Mouse (Mus musculus): ENCODE measurements around the gene Nfs1. TPM values are rescaled to one million over a fixed set of nuclear protein-coding genes. Genes with fewer than 3 reads are reported as not detected.

Gene Nfs1
- polyA plus RNA-seq, 1 experiment, result 12.7 TPM

- TF ChIP-seq FLI1 (IDR thresholded peaks at IDR 0.05; ENCODE audit: low read length) (no peak), GATA1 (IDR thresholded peaks at IDR 0.05; ENCODE audit: borderline replicate concordance, low read length) (no peak)
- no peaks in the 10 kb centered on the region for H3K9me3 ChIP-seq
- no peak overlapping the region for H3K4me3 ChIP-seq (replicated peaks)
- no peaks in the 10 kb centered on the region for H3K27me3 ChIP-seq (replicated peaks)
- H3K4me1 ChIP-seq, result peaks cover 31% of the 10 kb centered on the region
- peaks cover 79% of the 10 kb centered on the region for H3K36me3 ChIP-seq (replicated peaks; ENCODE audit: low read length)
Measured at GRCm38 (mm10) chr2:156078421-156079182, 65.4 kb downstream of the Nfs1 start.

GRCm38 (mm10) chr2:156077461-156077860 lies 66.5 kb downstream of the Nfs1 start:
- Histone ChIP-seq H3K4me3 (replicated peaks) (no peak overlapping the region), H3K4me1 (peaks cover 20% of the 10 kb centered on the region), H3K9me3 (no peaks in the 10 kb centered on the region), H3K27me3 (replicated peaks) (no peaks in the 10 kb centered on the region), H3K36me3 (replicated peaks; ENCODE audit: low read length) (peaks cover 90% of the 10 kb centered on the region)
- TF ChIP-seq GATA1 (IDR thresholded peaks at IDR 0.05; ENCODE audit: borderline replicate concordance, low read length), result no peak
- no peak for TF ChIP-seq FLI1 (IDR thresholded peaks at IDR 0.05; ENCODE audit: low read length)

- Histone ChIP-seq H3K9me3 (no peaks in the 10 kb centered on the region), H3K27me3 (replicated peaks) (no peaks in the 10 kb centered on the region), H3K4me1 (peaks cover 10% of the 10 kb centered on the region), H3K36me3 (replicated peaks; ENCODE audit: low read length) (peaks cover 95% of the 10 kb centered on the region), H3K4me3 (replicated peaks) (no peak overlapping the region)
- TF ChIP-seq GATA1 (IDR thresholded peaks at IDR 0.05; ENCODE audit: borderline replicate concordance, low read length) (no peak), FLI1 (IDR thresholded peaks at IDR 0.05; ENCODE audit: low read length) (no peak)
Measured at GRCm38 (mm10) chr2:156073725-156074124, 70.3 kb downstream of the Nfs1 start.

Other genes with a start within 250 kb of the Nfs1 start
- gene Uqcc1, start 213.9 kb downstream of the Nfs1 start, polyA plus RNA-seq (2012; ENCODE audit: insufficient read depth, low replicate concordance), result 2.6 and 2.8 TPM in 2 replicates
- gene Gm15557, start 203.5 kb downstream of the Nfs1 start, polyA plus RNA-seq (2012; ENCODE audit: insufficient read depth, low replicate concordance), result not detected in 2 replicates
- not detected in 2 replicates for gene Gdf5, start 198.8 kb downstream of the Nfs1 start, polyA plus RNA-seq (2012; ENCODE audit: insufficient read depth, low replicate concordance)
- gene Cep250, start 187.7 kb downstream of the Nfs1 start, polyA plus RNA-seq (2012; ENCODE audit: insufficient read depth, low replicate concordance), result 7.1 and 19.6 TPM in 2 replicates
- gene 6430550D23Rik, start 136.2 kb downstream of the Nfs1 start, polyA plus RNA-seq (2012; ENCODE audit: insufficient read depth, low replicate concordance), result not detected in 2 replicates
- 49.2 and 93.8 TPM in 2 replicates for gene Ergic3, start 136.1 kb downstream of the Nfs1 start, polyA plus RNA-seq (2012; ENCODE audit: insufficient read depth, low replicate concordance)
- not detected in 2 replicates for gene Fer1l4, start 91.2 kb downstream of the Nfs1 start, polyA plus RNA-seq (2012; ENCODE audit: insufficient read depth, low replicate concordance)
- 2.2 TPM in 1 of 2 replicates, not detected in the other for gene Spag4, start 79.0 kb downstream of the Nfs1 start, polyA plus RNA-seq (2012; ENCODE audit: insufficient read depth, low replicate concordance)
- 17.2 and 27.7 TPM in 2 replicates for gene Cpne1, start 32.2 kb downstream of the Nfs1 start, polyA plus RNA-seq (2012; ENCODE audit: insufficient read depth, low replicate concordance)
- gene Rbm12, start 32.2 kb downstream of the Nfs1 start, polyA plus RNA-seq (2012; ENCODE audit: insufficient read depth, low replicate concordance), result 2.3 and 7.1 TPM in 2 replicates
- not detected in 2 replicates for gene Gm28036, start 17.1 kb downstream of the Nfs1 start, polyA plus RNA-seq (2012; ENCODE audit: insufficient read depth, low replicate concordance)
- gene Romo1, start 147 bp downstream of the Nfs1 start, polyA plus RNA-seq (2012; ENCODE audit: insufficient read depth, low replicate concordance), result 248 and 453 TPM in 2 replicates
- gene Rbm39, start 36.1 kb upstream of the Nfs1 start, polyA plus RNA-seq (2012; ENCODE audit: insufficient read depth, low replicate concordance), result 68.5 and 230 TPM in 2 replicates
- 31.7 and 56.9 TPM in 2 replicates for gene Phf20, start 52.3 kb upstream of the Nfs1 start, polyA plus RNA-seq (2012; ENCODE audit: insufficient read depth, low replicate concordance)
- gene Cnbd2, start 168.1 kb upstream of the Nfs1 start, polyA plus RNA-seq (2012; ENCODE audit: insufficient read depth, low replicate concordance), result 0.74 TPM in 1 of 2 replicates, not detected in the other
- gene Scand1, start 168.5 kb upstream of the Nfs1 start, polyA plus RNA-seq (2012; ENCODE audit: insufficient read depth, low replicate concordance), result 797 and 1,035 TPM in 2 replicates

Measured in megakaryocyte, embryonic 14.5 days (primary cell).